Mouse (Mus musculus) heart, postnatal 0 days (tissue): ENCODE measurements around the gene Olfr1336. TPM values are rescaled to one million over a fixed set of nuclear protein-coding genes. Genes with fewer than 3 reads are reported as not detected.
"Not testable (repeated sequence)": the region's sequence is repeated elsewhere in the genome, so short reads cannot be mapped to it uniquely, and the experiment has no call there.

Source experiments
- ATAC-seq: fragments of 200-750 bp; cut with Nextera tagmentation; 2 replicates; pipeline ENCODE4 v1.8.0; 2017; ENCODE audit warnings: low read depth, moderate number of reproducible peaks, moderate library complexity; ENCODE audit not compliant: insufficient read depth
- DNase-seq: peaks from one replicate; pipeline ENCODE4 v3.0.0-alpha.2; 2016; ENCODE audit warnings: low spot score
- H3K27ac ChIP-seq: fragments of 300-500 bp; sonication (generic); 2 replicates; pipeline ENCODE4 v1.5.1; 2014; ENCODE audit warnings: low read depth, mild to moderate bottlenecking
- H3K27me3 ChIP-seq: fragments of 300-500 bp; sonication (generic); 2 replicates; pipeline ENCODE4 v1.6.1; 2014; ENCODE audit warnings: low read length, mixed read lengths; ENCODE audit not compliant: control insufficient read depth, insufficient read depth
- H3K36me3 ChIP-seq: fragments of 300-500 bp; sonication (generic); replicated peaks from 2 replicates; pipeline ENCODE4 v1.6.1; 2014; ENCODE audit warnings: low read length, mixed read lengths; ENCODE audit not compliant: control insufficient read depth, insufficient read depth
- H3K4me1 ChIP-seq: fragments of 300-500 bp; sonication (generic); 2 replicates; pipeline ENCODE4 v1.6.1; 2014; ENCODE audit warnings: antibody characterized with exemption; ENCODE audit not compliant: control insufficient read depth, insufficient read depth
- H3K4me2 ChIP-seq: fragments of 300-500 bp; sonication (generic); 2 replicates; pipeline ENCODE4 v1.6.1; 2014; ENCODE audit warnings: low read depth, mild to moderate bottlenecking, low read length, moderate library complexity
- H3K4me3 ChIP-seq: fragments of 300-500 bp; sonication (generic); 2 replicates; pipeline ENCODE4 v1.5.1; 2014; ENCODE audit warnings: low read depth, low read length
- H3K9ac ChIP-seq: fragments of 300-500 bp; sonication (generic); replicated peaks from 2 replicates; pipeline ENCODE4 v1.6.1; 2014; ENCODE audit warnings: low read depth, low read length, mixed read lengths
- H3K9me3 ChIP-seq: fragments of 300-500 bp; sonication (generic); replicated peaks from 2 replicates; pipeline ENCODE4 v1.6.1; 2016; ENCODE audit warnings: low read length; ENCODE audit not compliant: control insufficient read depth
- CTCF ChIP-seq: IDR thresholded peaks from 2 replicates; pipeline ENCODE4 v1.5.1; 2016; ENCODE audit warnings: antibody characterized with exemption, control low read depth, low read depth
- EP300 ChIP-seq: IDR thresholded peaks from 2 replicates; pipeline ENCODE4 v1.6.1; 2016; ENCODE audit warnings: antibody characterized with exemption, low read depth
- WGBS: fragments of 180-500 bp; shearing (Covaris S2); extraction: QIAGEN DNeasy Blood & Tissue Kit; methylation state at CpG from one replicate; pipeline ENCODE4 v1.1.7; 2014; 5-methylcytosine and 5-hydroxymethylcytosine counted together
- polyA plus RNA-seq: library from polyadenylated mRNA; unstranded; fragments of >200 nt; fragmentation: Nextera tagmentation; extraction: Ambion mirVana; gene quantifications from 2 replicates; pipeline ENCODE4 v1.2.1, GENCODE M21; 2015
- total RNA-seq: library from RNA; depleted of rRNA; stranded (reverse); fragments of >200 nt; gene quantifications from 2 replicates; pipeline ENCODE4 v1.2.3, GENCODE M21; 2014; ENCODE audit warnings: low replicate concordance

Olfr1336 gene
- total and polyA plus RNA-seq, 2 experiments from 2014 or later = not detected

- Histone ChIP-seq H3K27ac (no peak overlapping the region), H3K9ac (no peak overlapping the region), H3K36me3 (no peaks in the 10 kb centered on the region), H3K27me3 (no peaks in the 10 kb centered on the region), H3K4me1 (no peaks in the 10 kb centered on the region), H3K4me3 (no peak overlapping the region), H3K9me3 (no peaks in the 10 kb centered on the region), H3K4me2 (no peak overlapping the region)
- TF ChIP-seq CTCF = peak; percentile 34
- TF ChIP-seq EP300 = no peak
- ATAC-seq = no peak
- no peak for DNase-seq
- WGBS = 39% methylated on average over 2 of the region's 2 CpGs
These were observed 25.6 kb upstream of the Olfr1336 start for GRCm38 (mm10) chr7:6430342-6430741.

- no peaks in the 10 kb centered on the region for H3K9me3 ChIP-seq
- no peak for DNase-seq
- TF ChIP-seq CTCF (no peak), EP300 (no peak)
- ATAC-seq = no peak
- no peak within 1 kb of the TSS for H3K4me2 ChIP-seq
- H3K27ac ChIP-seq = no peak within 1 kb of the TSS
- H3K36me3 ChIP-seq = no peaks in the 10 kb centered on the region
- H3K9ac ChIP-seq = no peak within 1 kb of the TSS
- 53% methylated on average over 3 of the region's 3 CpGs for WGBS
- no peak within 1 kb of the TSS for H3K4me3 ChIP-seq
- no peaks in the 10 kb centered on the region for H3K27me3 ChIP-seq
- H3K4me1 ChIP-seq = no peaks in the 10 kb centered on the region
These were observed 17.6 kb upstream of the Olfr1336 start, which contains the start of gene Olfr1344 for GRCm38 (mm10) chr7:6438388-6438787. Gene Olfr1344 (plus strand): TSS chr7:6438688.

- Histone ChIP-seq H3K36me3 (no peaks in the 10 kb centered on the region), H3K9ac (no peak overlapping the region), H3K4me2 (no peak overlapping the region), H3K4me1 (no peaks in the 10 kb centered on the region), H3K9me3 (no peaks in the 10 kb centered on the region), H3K27me3 (no peaks in the 10 kb centered on the region), H3K27ac (no peak overlapping the region), H3K4me3 (no peak overlapping the region)
- no peak for DNase-seq
- WGBS = 51% methylated on average over 2 of the region's 2 CpGs
- TF ChIP-seq EP300 = no peak
- TF ChIP-seq CTCF = no peak
- no peak for ATAC-seq
These were observed 14.8 kb upstream of the Olfr1336 start for GRCm38 (mm10) chr7:6441173-6441572.

GRCm38 (mm10) chr7:6447771-6448170 lies 8.2 kb upstream of the Olfr1336 start:
- no peaks in the 10 kb centered on the region for H3K27me3 ChIP-seq
- no peaks in the 10 kb centered on the region for H3K4me1 ChIP-seq
- H3K4me2 ChIP-seq = no peak overlapping the region
- H3K4me3 ChIP-seq = no peak overlapping the region
- H3K27ac ChIP-seq = no peak overlapping the region
- H3K9me3 ChIP-seq = no peaks in the 10 kb centered on the region
- DNase-seq (no peak), ATAC-seq (no peak)
- H3K36me3 ChIP-seq = no peaks in the 10 kb centered on the region
- TF ChIP-seq CTCF (no peak), EP300 (no peak)
- WGBS = 67% methylated on average over 5 of the region's 5 CpGs
- no peak overlapping the region for H3K9ac ChIP-seq

- TF ChIP-seq CTCF (no peak), EP300 (no peak)
- no peak for DNase-seq
- H3K36me3 ChIP-seq = no peaks in the 10 kb centered on the region
- H3K27ac ChIP-seq = no peak overlapping the region
- H3K4me2 ChIP-seq = no peak overlapping the region
- H3K9me3 ChIP-seq = no peaks in the 10 kb centered on the region
- H3K4me1 ChIP-seq = no peaks in the 10 kb centered on the region
- WGBS = 41% methylated on average over 3 of the region's 3 CpGs
- H3K4me3 ChIP-seq = no peak overlapping the region
- H3K9ac ChIP-seq = no peak overlapping the region
- H3K27me3 ChIP-seq = no peaks in the 10 kb centered on the region
- no peak for ATAC-seq
These were observed 431 bp downstream of the Olfr1336 start for GRCm38 (mm10) chr7:6456399-6456798.

- H3K9ac ChIP-seq = no peak within 1 kb of the TSS
- DNase-seq (no peak), ATAC-seq (no peak)
- H3K36me3 ChIP-seq = no peaks in the 10 kb centered on the region
- H3K4me1 ChIP-seq = no peaks in the 10 kb centered on the region
- no peaks in the 10 kb centered on the region for H3K9me3 ChIP-seq
- TF ChIP-seq CTCF (no peak), EP300 (no peak)
- H3K27ac ChIP-seq = no peak within 1 kb of the TSS
- no peaks in the 10 kb centered on the region for H3K27me3 ChIP-seq
- H3K4me3 ChIP-seq = no peak within 1 kb of the TSS
- H3K4me2 ChIP-seq = no peak within 1 kb of the TSS
These were observed 11.0 kb downstream of the Olfr1336 start, which contains the start of gene Olfr1346 for GRCm38 (mm10) chr7:6466951-6467350. Gene Olfr1346 (plus strand): TSS chr7:6467101.

GRCm38 (mm10) chr7:6477633-6478032 lies 21.7 kb downstream of the Olfr1336 start:
- 54% methylated on average over 2 of the region's 2 CpGs for WGBS
- not testable (repeated sequence) for H3K4me1 ChIP-seq, H3K27ac ChIP-seq, DNase-seq, H3K4me3 ChIP-seq, H3K9ac ChIP-seq, H3K27me3 ChIP-seq, ATAC-seq, H3K9me3 ChIP-seq, H3K4me2 ChIP-seq, H3K36me3 ChIP-seq
